Mouse (Mus musculus) granulocyte monocyte progenitor cell, adult 5-6 weeks (primary cell): ENCODE data around the gene Fndc3b. TPM values are rescaled to one million over a fixed set of nuclear protein-coding genes. Genes with fewer than 3 reads are reported as not detected.

Experiments used
- ATAC-seq: replicated peaks from 2 replicates; pipeline ENCODE4 v1.8.0; 2016; ENCODE audit warnings: mild to moderate bottlenecking, moderate TSS enrichment, inconsistent platforms; ENCODE audit not compliant: poor library complexity, severe bottlenecking
- total RNA-seq, 2 experiments: library from RNA; stranded (forward) in 1 of 2; stranded (reverse) in 1 of 2; fragments of 200-712, 200-1000 nt in 1 of 2; fragments of >200 nt in 1 of 2; fragmentation: Nextera tagmentation in 1 of 2; gene quantifications; 2 replicates each; pipeline ENCODE4 v1.2.3; 2014 to 2017

Fndc3b gene
- total RNA-seq, 2 experiments from 2014 or later: 21.3 to 48.8 TPM

DNA sequence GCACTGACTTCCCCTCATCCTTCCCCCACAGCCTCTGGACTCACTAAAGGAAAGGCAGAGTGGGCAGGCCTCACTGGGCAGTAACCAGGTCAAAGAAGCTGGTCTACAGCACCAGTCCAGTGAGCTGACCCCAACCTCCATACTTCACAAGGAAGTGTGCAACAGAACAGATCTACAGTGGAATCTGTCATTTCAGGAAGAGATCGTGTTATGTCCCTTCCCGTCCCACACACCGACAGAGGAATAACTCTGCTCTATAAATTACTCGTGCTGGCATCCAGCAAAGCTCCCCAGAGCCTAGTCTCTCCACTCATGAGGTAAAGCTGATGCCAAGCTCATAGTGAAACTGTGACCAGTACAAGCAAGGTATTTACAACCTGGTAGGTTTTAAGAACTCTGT, 27.7 kb downstream of the Fndc3b start:
- ATAC-seq: peak; percentile 19; the same call in 1 of the 2 replicates

DNA sequence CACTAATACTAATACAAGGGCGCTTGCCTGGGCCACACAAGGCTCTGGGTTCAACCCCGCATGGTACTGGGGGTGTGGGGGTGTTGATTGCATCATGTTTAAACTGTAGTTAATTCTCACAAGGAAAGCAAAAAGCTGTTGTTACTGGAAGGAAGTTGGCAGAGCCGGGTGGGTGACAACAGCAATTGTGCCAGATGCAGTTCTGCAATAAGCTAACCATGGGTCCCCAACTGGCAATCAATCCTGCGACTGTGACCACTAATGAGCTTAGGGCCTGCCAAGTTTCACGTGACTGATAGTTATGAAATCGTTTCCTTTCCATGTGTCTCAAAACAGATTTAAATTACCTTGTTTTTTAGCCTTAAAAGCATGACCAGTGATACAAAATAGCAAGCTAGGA, 33.5 kb downstream of the Fndc3b start:
- ATAC-seq: peak; percentile 91

DNA sequence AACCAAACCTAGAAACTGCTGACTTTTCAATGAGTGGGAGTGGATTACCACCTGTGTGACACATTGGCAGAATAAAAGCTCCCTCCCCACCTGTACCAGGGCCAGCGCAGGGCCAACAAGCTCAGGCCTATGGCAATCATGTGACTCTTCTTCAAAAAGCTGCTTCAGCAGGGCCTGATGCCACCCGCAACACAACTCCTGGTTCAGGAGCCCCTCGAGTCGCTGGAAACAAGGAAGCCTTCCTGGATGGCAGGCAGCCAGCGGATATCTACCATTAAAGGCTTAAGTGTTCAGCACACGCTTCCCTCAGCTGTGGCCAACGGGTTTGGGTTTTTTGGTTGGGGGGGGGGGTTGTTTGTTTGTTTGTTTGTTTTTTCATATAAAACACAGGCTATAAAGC, 37.4 kb downstream of the Fndc3b start:
- ATAC-seq: no peak

DNA sequence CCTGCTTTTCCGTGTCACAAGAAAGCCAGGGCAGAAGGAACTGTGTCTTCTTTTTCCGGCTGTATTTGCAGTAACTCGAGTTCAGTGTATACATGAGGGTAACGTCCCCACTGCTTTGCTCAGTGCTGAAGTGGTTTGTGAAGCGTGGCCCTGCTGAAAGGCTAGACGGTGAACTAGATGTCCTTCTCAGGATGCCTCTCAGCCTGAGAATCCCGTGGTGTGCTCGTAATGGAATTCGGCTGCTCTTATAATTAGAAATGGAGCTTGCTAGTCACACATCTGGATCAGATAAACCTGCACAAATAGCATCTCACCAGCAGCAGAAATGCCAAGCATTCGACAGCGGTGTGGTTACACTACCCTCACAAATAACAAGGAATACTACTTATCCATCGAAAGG, 40.7 kb downstream of the Fndc3b start:
- no peak for ATAC-seq

DNA sequence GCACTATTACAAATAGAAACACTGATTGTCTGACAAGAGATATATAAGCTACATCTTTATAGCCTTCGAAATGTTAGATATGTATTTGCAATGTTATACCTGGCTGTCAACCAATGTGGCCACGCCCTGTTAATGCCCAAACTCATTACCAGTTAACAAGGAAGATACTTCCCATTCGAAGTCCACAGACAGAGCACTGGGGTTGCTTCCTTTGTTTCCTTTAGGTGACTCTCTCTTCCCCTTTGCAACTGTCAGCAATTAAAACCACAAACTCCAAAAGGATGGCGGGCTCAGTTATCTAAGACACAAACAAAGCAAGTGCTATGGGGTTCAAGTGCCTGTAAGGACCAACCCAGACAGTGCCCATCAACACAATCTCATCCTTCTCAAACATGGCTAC, 43.8 kb downstream of the Fndc3b start:
- ATAC-seq: peak; percentile 68

DNA sequence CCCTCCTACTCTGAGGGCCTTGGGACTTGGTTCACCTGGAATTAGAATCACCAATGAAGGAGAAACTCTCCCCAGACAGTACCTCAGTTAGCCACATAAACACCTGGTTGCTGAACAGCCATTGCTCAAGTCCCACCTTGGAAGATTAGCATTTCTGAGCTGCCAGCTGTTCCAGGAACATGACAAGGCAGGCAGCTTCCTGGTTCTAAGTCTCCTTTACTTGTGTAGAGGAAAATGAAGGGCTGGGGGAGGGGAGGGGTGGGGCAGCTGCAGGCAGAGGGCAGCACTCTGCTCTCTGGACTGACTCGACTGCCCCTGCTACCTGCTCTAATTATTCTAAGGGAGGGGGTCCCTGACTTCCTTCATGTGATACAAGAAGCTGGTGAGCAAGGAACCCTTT, 45.8 kb downstream of the Fndc3b start:
- 0 out of 2 replicates have a peak, but pooled peaks have one; percentile 11 for ATAC-seq

DNA sequence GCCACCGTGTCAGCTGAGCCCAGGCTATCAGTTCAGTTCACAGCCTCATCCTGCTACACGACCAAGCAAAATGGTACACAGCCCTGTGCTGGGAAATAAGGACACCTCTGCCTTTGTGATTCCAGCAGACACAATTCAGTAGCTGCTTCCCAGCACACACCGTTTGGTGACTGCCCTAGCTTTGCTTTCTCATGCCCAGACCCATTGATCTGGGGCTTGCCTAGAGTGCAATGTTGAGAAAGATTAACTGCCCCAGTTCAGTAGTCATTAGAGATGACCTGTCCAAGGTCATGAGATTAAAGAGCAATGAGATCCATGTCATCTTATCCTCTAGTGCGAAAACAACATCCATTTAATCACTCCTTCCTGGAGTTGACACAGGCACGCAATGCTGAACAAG, 47.9 kb downstream of the Fndc3b start:
- ATAC-seq: no peak

DNA sequence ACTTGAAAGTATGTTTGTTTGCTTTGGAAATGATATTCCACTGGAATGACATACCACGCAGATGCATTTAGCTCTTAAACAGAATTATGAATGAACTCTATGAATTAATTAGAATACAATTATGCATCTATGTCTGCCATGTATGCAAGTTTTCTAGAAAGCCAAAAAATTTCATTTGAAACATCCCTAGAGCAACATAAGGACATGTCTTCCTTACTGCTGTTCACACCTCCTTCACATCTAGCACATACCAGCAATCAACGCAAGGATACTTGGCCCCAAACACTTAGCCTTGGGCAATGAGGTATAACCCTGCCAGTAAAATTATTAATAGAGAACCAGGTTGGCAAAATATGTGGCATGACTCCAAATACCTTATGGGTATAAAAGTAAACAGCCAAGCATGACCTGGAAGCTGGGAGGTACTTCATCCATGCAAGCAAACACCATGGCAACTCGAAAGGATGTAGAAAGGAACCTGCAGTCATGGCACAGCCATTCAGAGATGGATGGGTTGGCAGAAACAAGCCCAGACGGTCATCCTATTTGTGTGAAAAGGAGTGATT, 52.8 kb downstream of the Fndc3b start:
- no peak for ATAC-seq

DNA sequence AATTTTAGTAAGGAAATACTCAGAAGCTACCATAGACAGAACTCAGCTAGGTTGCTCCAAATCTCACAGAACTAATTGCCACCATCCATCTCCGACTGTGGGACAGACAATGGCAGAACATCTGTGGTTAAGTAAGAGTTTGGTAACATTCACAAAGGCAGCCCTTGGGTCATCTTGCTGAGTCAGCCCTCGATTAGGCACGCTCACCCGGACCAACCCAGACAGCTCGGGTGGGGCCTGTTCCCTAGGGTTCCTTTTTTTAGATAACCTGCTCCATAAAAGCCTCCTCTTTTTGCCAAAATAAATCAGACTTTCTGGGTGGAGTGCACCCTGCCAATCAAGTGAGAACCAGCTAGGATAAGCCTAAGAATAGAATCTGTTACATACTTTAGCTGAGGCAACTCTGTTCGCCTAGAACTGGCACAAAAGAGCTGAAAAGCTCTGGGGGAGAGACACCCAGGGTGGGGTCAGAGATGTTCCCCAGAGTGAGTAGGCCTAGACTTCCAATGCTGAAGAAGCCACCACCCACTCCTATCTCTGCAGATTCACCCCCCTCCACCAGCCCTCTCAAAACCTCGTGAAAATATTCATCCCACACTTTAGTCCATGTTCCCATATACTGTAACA, 54.2 kb downstream of the Fndc3b start:
- peak; percentile 96 for ATAC-seq

DNA sequence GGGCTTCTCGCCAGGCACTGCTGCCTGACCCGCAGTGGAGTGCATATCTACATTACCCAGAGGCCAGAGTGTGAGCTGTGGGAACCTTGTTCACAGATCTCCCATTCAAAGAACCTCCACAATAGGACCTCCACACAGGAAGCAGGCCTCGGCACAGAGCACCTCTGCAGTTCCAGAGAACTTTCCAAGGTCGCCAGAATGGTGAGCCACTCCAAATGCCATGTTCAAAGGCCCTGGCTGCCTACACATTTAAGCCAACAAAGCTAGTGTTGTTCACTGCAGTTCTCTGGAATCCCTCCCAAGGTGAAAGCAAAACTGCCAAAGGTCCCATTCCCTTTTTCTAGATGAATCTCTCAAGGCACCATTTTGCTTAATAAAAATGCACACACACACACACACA, 55.4 kb downstream of the Fndc3b start:
- no peak for ATAC-seq

DNA sequence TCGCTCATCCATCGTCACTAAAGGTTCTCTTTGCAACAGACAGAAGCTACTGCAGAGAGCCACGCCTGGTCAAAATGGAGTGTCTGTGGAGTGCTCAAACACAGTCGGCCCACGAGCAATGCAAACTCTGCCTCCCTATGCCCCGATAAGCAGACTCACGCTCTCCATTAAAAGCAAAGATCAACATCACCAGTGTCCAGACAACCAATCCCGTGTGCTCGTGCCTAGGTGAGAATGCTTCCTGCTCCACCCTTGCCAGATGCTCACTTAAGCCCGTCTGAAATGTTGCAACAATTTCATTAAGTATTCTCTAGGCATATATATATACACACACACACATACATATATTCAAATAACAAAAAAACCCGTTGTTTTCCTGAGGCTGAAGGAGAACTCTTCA, 56.1 kb downstream of the Fndc3b start:
- no peak for ATAC-seq

DNA sequence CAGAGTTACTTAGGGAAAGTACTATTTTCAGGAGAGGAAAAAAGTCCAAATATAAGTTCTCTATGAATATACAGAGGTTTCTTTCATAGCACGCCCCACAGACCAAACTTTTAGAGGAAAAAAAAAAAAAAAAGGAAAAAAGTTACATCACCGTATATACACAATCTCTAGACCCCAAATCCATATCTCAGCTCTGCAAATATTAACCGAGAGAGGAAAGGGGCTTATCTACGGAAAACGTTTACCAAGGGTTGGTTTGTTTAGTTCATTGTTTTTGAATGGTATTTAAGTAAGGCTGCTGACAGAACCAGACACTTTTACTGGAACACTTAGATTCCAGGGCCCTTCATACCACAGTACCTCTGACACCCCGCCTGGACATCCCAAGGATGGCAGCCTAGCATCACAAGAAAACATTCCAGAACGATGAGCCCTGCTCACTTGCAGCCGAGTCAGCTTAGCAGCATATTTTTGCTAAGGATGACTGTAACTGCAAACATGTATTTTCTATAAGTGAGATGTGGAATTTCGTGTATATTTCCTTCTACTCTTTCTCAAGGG, 58.6 kb downstream of the Fndc3b start:
- no peak for ATAC-seq

DNA sequence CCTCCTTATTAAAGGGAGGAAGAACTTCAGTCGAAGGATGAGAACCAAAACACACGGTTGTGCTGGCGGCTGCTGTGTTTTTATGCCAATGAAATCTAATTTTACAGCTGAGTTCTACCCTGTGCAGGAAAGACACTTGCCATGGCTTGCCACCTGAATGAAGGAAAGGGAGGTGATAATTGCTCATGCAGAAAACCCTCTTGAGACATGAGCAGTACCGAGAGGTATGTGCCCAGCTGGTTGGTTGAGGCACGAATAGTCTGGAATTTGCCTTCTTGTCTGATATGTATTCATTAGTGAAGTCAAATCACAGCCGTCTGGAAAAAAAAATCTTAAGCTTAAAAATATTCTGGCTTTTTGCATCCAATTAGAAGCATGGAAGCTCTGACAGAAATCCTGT, 59.4 kb downstream of the Fndc3b start:
- ATAC-seq: no peak

DNA sequence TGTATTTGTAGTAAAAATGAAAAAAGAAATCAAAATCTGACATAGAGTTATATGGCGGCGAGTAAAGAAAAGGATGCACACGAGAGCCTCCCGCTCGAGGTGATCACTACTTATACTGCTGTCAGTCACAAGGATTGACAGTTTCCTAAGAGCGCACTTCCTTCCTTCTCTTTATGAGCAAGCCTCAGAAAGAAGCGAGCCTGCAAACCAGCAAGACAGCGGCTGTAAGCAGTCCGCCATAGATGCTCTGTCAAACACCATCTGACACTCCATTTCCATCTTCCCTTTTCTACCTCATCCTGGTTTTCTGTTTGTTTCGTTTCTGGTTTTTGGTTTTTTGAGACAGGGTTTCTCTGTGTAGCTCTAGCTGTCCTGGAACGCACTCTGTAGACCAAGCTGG, 61.0 kb downstream of the Fndc3b start:
- peak; percentile 88 for ATAC-seq

DNA sequence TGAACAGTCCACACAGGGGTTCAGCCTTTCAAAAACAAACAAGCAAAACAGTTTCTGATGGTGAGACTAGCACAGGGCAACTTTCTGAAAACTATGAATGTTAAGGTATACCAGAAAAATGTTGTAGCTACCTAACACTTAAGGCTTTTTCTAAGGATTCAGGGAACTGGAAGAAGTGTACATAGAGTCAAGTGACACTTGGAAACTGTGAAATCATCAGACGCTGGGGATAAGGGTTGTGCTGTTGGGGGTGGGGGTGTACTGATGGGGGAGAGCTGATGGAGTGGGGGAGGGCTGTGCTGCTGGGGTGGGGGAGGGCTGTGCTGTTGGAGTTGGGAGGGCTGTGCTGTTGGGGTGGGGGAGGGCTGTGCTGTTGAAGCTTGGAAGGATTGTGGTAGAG, 61.8 kb downstream of the Fndc3b start:
- no peak for ATAC-seq

DNA sequence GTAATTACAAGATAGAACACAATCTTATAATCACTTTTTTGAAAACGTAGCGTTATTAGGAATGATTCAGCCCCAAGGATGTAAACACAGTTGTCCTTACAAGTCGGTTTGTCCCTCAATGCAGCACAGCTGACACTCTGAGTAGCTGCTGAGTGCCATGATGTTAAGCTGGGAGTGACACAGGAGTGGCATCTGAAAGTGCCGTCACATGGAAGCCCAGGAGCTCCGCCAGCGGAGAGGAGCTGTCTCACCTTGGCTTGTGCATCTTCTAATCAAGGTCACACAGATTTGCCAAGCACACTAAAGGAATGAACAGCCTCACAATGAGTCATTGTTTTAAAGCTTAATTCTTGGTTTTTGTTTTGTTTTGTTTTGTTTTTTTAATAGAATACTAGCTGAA, 68.7 kb downstream of the Fndc3b start:
- ATAC-seq: no peak

DNA sequence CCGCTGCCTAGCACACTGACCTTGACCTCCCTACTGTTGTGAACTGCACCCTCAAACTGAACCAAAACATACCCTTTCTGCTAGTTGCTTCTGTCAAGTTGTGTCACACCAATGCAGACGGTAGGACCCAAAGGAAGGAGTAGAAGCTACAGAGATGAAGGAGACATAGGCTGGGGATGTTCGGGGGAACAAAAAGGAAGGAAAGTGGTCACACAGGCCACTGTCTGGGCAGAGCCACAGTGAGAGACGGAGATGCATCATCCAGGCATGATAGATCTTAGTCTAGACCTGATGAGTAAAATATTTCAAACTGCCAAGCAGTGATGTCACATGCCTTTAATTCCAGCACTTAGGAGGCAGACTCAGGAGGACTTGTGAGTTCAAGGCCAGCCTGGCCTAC, 71.4 kb downstream of the Fndc3b start:
- ATAC-seq: no peak

DNA sequence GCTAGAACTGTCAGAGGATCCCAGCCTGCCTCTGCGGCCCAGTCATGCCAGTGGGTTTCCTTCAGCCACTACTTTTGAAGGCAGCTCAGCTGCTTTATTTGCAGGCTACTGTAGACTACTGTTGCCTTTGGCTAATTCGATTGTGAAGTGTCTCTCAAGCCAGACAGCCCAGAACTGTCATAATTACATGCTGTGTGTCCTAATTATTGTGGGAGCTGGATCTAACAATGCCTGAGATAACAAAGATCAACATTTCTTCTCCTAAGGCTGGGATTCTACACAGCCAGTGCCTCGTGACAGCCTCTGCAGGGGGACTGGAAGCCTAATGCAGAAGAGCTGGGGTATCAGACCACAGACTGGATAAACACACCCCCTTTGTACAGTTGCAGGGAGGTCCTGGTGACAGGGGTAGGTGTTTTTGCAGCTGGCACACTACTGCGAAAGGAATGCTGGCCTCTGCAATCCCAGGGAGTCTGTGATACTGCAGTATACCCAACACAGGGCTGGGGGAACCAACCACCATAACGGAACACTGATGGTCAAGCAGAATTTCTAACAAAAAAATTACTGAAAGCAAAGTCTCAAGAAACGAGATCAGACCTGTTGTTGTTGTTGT, 74.0 kb downstream of the Fndc3b start:
- no peak for ATAC-seq

DNA sequence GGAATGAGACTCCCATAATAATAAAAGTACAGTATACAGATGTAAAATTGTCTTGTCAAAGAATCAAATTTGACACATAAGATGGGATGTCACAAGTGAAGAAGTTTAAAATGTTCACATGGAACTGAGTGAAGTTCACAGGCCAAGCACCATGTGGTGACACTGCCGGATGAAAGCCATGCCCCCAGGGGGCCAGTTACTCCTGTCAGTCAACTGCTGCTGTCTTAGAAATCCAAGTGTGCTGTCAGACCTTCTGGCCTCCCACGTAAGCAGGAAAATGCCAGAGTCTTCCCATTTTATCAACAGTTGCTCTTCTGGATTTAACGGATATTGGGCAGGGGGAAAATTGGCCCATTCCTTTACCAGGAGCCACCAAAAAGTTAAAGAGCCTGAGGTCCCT, 75.3 kb downstream of the Fndc3b start:
- ATAC-seq: no peak

DNA sequence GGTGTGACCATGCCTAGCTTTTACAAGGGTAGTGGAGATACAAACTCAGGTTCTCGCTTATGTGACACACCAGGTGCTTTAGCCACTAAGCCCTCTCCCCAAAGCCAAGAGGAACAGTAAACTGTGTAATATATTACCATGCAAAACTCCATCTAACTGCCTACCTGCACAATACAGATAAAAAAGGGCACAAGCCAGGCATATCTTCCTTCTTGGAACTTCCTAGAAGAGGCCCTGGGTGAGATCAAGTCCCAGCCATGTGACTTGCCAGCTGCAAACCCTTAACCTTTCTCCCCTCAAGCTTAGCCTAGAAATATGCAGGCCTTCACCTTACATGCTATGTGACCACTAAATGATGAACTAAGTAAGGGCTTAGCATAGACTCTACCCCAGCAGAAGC, 78.2 kb downstream of the Fndc3b start:
- ATAC-seq: no peak

DNA sequence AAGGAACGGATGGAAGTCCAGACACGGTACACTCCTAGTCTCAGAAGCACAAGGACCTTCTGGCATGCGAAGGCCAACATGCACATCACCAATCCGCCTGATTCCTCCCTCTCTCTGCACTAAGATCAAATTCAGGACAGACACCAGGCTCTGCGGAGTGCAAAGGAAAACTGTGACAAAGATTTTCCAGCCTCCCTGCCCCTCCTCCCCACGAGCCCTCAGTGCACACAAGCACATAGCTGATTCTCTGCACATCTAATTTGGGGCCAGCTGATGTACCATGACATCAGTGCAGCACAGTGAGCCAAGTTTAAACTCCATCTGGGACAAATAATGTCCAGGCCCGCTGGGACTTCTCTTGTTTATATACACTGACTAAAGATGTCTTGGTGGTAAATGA, 80.0 kb downstream of the Fndc3b start:
- ATAC-seq: no peak

DNA sequence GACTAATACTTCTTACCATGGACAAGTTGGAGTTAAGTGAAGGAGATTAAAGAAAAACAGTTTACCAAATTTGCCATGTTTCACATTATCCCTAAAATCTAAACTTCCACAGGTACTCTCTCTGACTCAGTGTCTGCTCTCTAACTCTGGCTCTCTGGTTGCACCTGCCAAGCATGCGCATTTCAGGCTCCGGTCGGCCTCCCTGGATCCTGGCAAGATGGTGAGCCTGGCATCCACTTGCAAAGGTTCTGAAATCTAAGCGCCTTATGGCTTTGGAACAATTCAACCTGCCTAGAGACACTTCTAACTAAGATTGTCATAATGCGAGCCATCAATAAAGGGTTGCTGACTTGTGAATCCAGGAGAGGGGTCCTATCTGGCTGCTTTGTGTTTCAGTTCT, 81.4 kb downstream of the Fndc3b start:
- ATAC-seq: no peak
